Mouse (Mus musculus) embryonic facial prominence, embryonic 14.5 days (tissue): Measurements from ENCODE around the gene Ldlr. TPM values are rescaled to one million over a fixed set of nuclear protein-coding genes. Genes with fewer than 3 reads are reported as not detected.
"Not testable (repeated sequence)": the region's sequence is repeated elsewhere in the genome, so short reads cannot be mapped to it uniquely, and the experiment has no call there.

Experiments used
- ATAC-seq: fragments of 200-750 bp; cut with Nextera tagmentation; 2 replicates; pipeline ENCODE4 v1.8.0; 2017; ENCODE audit warnings: low read depth, moderate number of reproducible peaks, moderate TSS enrichment
- DNase-seq: peaks from one replicate; pipeline ENCODE4 v3.0.0-alpha.2; 2015; ENCODE audit warnings: low spot score
- H3K27ac ChIP-seq: fragments of 300-500 bp; sonication (generic); replicated peaks from 2 replicates; pipeline ENCODE4 v1.5.1; 2014; ENCODE audit warnings: low read depth, mild to moderate bottlenecking, low read length, moderate library complexity
- H3K27me3 ChIP-seq: fragments of 300-500 bp; sonication (generic); replicated peaks from 2 replicates; pipeline ENCODE4 v1.6.1; 2014; ENCODE audit warnings: low read length; ENCODE audit not compliant: control insufficient read depth, insufficient read depth
- H3K36me3 ChIP-seq: fragments of 300-500 bp; sonication (generic); 2 replicates; pipeline ENCODE4 v1.6.1; 2014; ENCODE audit warnings: low read length, mixed read lengths; ENCODE audit not compliant: control insufficient read depth, insufficient read depth
- H3K4me1 ChIP-seq: fragments of 300-500 bp; sonication (generic); 2 replicates; pipeline ENCODE4 v1.6.1; 2014; ENCODE audit warnings: antibody characterized with exemption, low read length; ENCODE audit not compliant: control insufficient read depth, insufficient read depth
- H3K4me2 ChIP-seq: fragments of 300-500 bp; sonication (generic); 2 replicates; pipeline ENCODE4 v1.6.1; 2014; ENCODE audit warnings: low read depth, mild to moderate bottlenecking, low read length, moderate library complexity, mixed read lengths
- H3K4me3 ChIP-seq: fragments of 300-500 bp; sonication (generic); 2 replicates; pipeline ENCODE4 v1.5.1; 2014; ENCODE audit warnings: low read depth, mild to moderate bottlenecking, low read length
- H3K9ac ChIP-seq: fragments of 300-500 bp; sonication (generic); 2 replicates; pipeline ENCODE4 v1.6.1; 2014; ENCODE audit warnings: low read depth, mild to moderate bottlenecking, low read length, moderate library complexity, mixed read lengths
- H3K9me3 ChIP-seq: fragments of 300-500 bp; sonication (generic); 2 replicates; pipeline ENCODE4 v1.6.1; 2016; ENCODE audit warnings: low read length; ENCODE audit not compliant: control insufficient read depth
- WGBS: fragments of 180-500 bp; shearing (Covaris S2); extraction: QIAGEN DNeasy Blood & Tissue Kit; methylation state at CpG from one replicate; pipeline ENCODE4 v1.1.7; 2014; 5-methylcytosine and 5-hydroxymethylcytosine counted together
- polyA plus RNA-seq: library from polyadenylated mRNA; unstranded; fragments of >200 nt; fragmentation: Nextera tagmentation; extraction: Ambion mirVana; gene quantifications from 2 replicates; pipeline ENCODE4 v1.2.1, GENCODE M21; 2014

Gene Ldlr
- polyA plus RNA-seq, 1 experiment from 2014 or later, result 14.1 TPM

DNA sequence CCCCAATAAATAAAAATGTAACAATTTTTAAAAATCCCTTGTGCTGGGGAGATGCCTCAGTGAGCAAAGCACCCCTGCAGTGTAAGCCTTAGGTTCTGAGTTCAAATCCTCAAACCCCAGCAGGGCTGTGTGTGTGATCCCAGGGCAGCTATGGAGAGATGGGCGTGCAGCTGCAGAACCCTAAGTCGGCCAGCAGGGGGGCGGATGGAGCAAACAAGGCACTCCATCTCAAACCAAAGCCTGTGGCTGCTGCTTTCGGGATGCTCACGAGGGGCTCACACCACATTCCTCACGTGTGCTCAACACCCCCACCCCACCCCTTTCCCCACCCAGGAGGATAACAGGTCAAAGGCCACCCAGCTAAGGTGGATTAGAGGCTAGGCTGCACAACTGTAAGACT, 63.6 kb downstream of the Ldlr start:
- no peak overlapping the region for H3K4me2 ChIP-seq
- WGBS, result 19% methylated on average over 6 of the region's 6 CpGs
- H3K27ac ChIP-seq, result no peak overlapping the region
- H3K27me3 ChIP-seq, result no peaks in the 10 kb centered on the region
- ATAC-seq (no peak; the same call in 1 of the 2 replicates), DNase-seq (peak; percentile 50)
- H3K9me3 ChIP-seq, result no peaks in the 10 kb centered on the region
- no peak overlapping the region for H3K9ac ChIP-seq
- peaks cover under 1% of the 10 kb centered on the region; the same call in 1 of the 2 replicates for H3K4me1 ChIP-seq
- no peak overlapping the region for H3K4me3 ChIP-seq
- peaks cover 92% of the 10 kb centered on the region for H3K36me3 ChIP-seq

- no peak for ATAC-seq
- H3K27ac ChIP-seq, result peak overlapping the region; percentile 69
- peaks cover 4% of the 10 kb centered on the region; the same call in 1 of the 2 replicates for H3K4me1 ChIP-seq
- WGBS, result 72% methylated on average over 5 of the region's 5 CpGs
- no peaks in the 10 kb centered on the region for H3K27me3 ChIP-seq
- no peak for DNase-seq
- H3K36me3 ChIP-seq, result peaks cover 88% of the 10 kb centered on the region
- no peak overlapping the region for H3K4me3 ChIP-seq
- H3K9ac ChIP-seq, result no peak overlapping the region
- no peaks in the 10 kb centered on the region for H3K9me3 ChIP-seq
- H3K4me2 ChIP-seq, result no peak overlapping the region
These were observed 64.4 kb downstream of the Ldlr start for GRCm38 (mm10) chr9:21787654-21788053.

DNA sequence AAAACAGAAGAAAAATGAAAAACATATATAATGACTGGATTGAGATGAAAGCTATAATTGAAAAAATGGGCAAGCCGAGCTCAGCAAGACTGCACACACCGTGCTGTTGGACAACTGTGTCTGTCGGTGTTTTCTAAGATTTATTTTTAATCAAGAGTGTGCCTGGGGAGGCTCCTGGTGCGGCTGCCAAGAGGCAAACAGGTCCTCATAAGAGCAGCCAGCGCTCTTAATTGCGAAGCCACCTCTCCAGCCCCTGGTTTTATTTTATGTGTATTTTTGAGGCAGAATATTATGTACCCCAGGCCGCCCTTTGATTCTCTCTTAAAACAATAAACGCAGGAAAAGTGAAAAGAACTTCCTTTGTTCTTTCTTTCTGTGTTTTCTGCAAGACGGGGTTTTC, 65.0 kb downstream of the Ldlr start:
- DNase-seq (no peak), ATAC-seq (no peak)
- no peak overlapping the region for H3K4me2 ChIP-seq
- no peaks in the 10 kb centered on the region for H3K9me3 ChIP-seq
- no peak overlapping the region for H3K4me3 ChIP-seq
- H3K27ac ChIP-seq, result no peak overlapping the region
- H3K36me3 ChIP-seq, result peaks cover 91% of the 10 kb centered on the region
- WGBS, result 77% methylated on average over 9 of the region's 9 CpGs
- no peaks in the 10 kb centered on the region for H3K27me3 ChIP-seq
- H3K9ac ChIP-seq, result no peak overlapping the region
- peaks cover 9% of the 10 kb centered on the region; the same call in 1 of the 2 replicates for H3K4me1 ChIP-seq

DNA sequence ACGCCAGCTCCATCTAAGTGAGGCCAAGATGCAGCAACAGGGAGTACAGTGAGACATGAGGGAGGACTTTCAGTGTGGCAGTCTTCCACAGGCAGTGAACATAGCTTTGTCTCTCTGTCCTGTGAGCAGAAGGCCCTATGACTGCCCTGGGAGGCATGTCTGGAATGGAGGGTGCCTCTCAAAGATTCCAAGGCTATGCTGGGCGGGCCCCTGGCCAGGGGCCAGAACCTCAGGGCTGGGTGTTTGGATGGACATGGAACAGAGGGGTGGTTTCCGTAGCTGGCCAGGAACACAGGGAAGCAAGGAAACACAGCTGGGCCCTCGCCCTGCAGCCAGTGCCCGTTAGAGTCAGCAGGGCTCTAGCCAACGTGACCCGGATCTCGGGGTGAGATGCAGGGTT, 68.6 kb downstream of the Ldlr start:
- no peak overlapping the region for H3K4me2 ChIP-seq
- WGBS, result 67% methylated on average over 8 of the region's 8 CpGs

GRCm38 (mm10) chr9:21792644-21793043, 69.4 kb downstream of the Ldlr start:
- H3K4me2 ChIP-seq, result peak overlapping the region; percentile 18
- peak overlapping the region; percentile 2; the same call in 1 of the 2 replicates for H3K4me3 ChIP-seq
- no peaks in the 10 kb centered on the region for H3K9me3 ChIP-seq
- H3K36me3 ChIP-seq, result peaks cover 77% of the 10 kb centered on the region
- peak; percentile 74 for DNase-seq
- no peaks in the 10 kb centered on the region for H3K27me3 ChIP-seq
- peaks cover 26% of the 10 kb centered on the region for H3K4me1 ChIP-seq
- H3K9ac ChIP-seq, result peak overlapping the region; percentile 31; the same call in 1 of the 2 replicates
- 56% methylated on average over 8 of the region's 8 CpGs for WGBS
- no peak overlapping the region for H3K27ac ChIP-seq
- peak; percentile 60; the same call in 1 of the 2 replicates for ATAC-seq

More for the DNA sequence above, 68.6 kb downstream of the Ldlr start:
- DNase-seq, result peak; percentile 65
- H3K36me3 ChIP-seq, result peaks cover 85% of the 10 kb centered on the region
- H3K4me1 ChIP-seq, result peaks cover 20% of the 10 kb centered on the region
- no peak overlapping the region for H3K9ac ChIP-seq
- H3K27ac ChIP-seq, result no peak overlapping the region
- H3K27me3 ChIP-seq, result no peaks in the 10 kb centered on the region
- no peaks in the 10 kb centered on the region for H3K9me3 ChIP-seq
- no peak overlapping the region for H3K4me3 ChIP-seq
- ATAC-seq, result no peak

- not testable (repeated sequence) for DNase-seq
- peaks cover 69% of the 10 kb centered on the region for H3K36me3 ChIP-seq
These were observed 70.2 kb downstream of the Ldlr start for GRCm38 (mm10) chr9:21793507-21793906.

DNA sequence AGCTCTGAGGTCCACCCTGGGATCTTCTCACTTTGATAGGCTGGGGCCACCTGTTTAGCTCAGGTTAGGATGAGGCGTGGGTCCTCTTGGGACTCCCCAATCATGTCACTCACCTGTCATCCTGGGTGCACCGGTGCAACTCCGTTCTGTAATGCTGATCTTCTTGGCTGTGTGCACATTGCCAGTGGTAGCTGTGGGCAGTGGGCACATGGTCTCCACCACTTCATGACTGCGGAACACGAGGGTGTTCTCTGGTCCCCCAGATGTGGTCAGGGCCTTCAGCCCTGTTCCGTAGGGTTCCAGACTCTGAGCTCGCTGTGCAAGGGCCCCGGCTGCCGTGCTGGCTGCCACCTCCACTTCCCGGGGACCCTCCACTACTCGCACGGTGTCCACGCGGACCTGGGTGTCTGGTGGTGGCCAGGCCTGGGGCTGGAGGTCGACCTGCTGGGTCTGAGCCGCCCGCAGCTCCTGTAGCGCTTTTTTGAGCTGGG, 71.1 kb downstream of the Ldlr start:
- peaks cover 60% of the 10 kb centered on the region for H3K36me3 ChIP-seq
- no peak overlapping the region for H3K27ac ChIP-seq
- no peak overlapping the region for H3K4me2 ChIP-seq
- H3K4me1 ChIP-seq, result peaks cover 30% of the 10 kb centered on the region
- no peak overlapping the region for H3K4me3 ChIP-seq
- 92% methylated on average over 18 of the region's 18 CpGs for WGBS
- no peak for DNase-seq
- H3K9me3 ChIP-seq, result no peaks in the 10 kb centered on the region
- H3K27me3 ChIP-seq, result no peaks in the 10 kb centered on the region
- no peak overlapping the region for H3K9ac ChIP-seq
- ATAC-seq, result no peak

More at GRCm38 (mm10) chr9:21793507-21793906, 70.2 kb downstream of the Ldlr start:
- H3K4me2 ChIP-seq, H3K9ac ChIP-seq, H3K27ac ChIP-seq, H3K27me3 ChIP-seq, H3K4me3 ChIP-seq, H3K9me3 ChIP-seq, ATAC-seq: not testable (repeated sequence)
- WGBS, result 96% methylated on average over 6 of the region's 6 CpGs
- H3K4me1 ChIP-seq, result peaks cover 26% of the 10 kb centered on the region

DNA sequence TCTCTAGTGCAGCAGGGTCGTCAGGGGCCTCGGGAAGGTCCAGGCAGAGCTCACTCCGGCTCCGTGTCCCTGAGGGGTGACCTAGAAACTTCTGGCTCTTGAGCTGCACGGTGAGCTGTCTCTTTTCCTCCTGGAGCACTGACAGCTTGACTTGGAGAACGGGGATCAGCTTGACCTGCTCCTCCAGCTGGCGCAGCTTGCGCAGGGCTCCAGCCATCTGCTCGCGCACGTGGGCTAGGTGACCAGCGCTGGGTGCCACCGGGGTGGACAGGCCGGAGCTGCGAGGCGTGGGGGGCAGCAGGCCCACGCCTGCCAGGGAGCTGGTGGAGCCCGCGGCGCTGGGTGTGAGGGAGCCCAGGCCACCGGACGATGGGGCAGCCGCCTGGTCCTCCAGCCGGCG, 71.6 kb downstream of the Ldlr start:
- no peaks in the 10 kb centered on the region for H3K27me3 ChIP-seq
- DNase-seq (no peak), ATAC-seq (no peak)
- H3K9me3 ChIP-seq, result no peaks in the 10 kb centered on the region
- H3K36me3 ChIP-seq, result peaks cover 54% of the 10 kb centered on the region
- no peak overlapping the region for H3K27ac ChIP-seq
- H3K9ac ChIP-seq, result no peak overlapping the region
- H3K4me1 ChIP-seq, result peaks cover 30% of the 10 kb centered on the region
- H3K4me3 ChIP-seq, result no peak overlapping the region
- WGBS, result 94% methylated on average over 19 of the region's 25 CpGs
- H3K4me2 ChIP-seq, result no peak overlapping the region

DNA sequence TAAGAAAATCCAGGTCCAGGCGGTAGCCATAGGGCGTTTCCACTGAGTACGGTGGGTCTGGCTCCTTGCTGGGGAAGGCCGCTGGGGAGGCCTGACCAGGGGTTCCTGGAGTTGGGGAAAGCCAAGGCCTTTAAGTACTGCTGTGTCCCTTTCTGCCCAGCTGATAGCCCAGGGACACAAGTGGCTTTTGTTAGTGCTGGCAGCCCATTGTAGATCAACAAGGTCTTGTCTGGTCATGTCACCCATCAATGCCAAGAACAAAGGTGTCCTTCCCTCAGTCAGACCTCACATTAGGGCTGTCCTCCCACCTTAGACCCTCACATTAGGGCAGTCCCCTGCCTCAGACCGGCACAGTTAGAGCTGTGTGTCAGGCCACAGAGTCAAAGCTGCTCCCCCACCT, 72.3 kb downstream of the Ldlr start:
- Histone ChIP-seq H3K4me2 (peak overlapping the region; percentile 68), H3K4me3 (0 out of 2 replicates have a peak overlapping the region, but pooled peaks have one; percentile 87), H3K9me3 (no peaks in the 10 kb centered on the region), H3K4me1 (peaks cover 30% of the 10 kb centered on the region), H3K36me3 (peaks cover 48% of the 10 kb centered on the region), H3K27ac (0 out of 2 replicates have a peak overlapping the region, but pooled peaks have one; percentile 96), H3K9ac (peak overlapping the region; percentile 52; the same call in 1 of the 2 replicates), H3K27me3 (no peaks in the 10 kb centered on the region)
- WGBS, result 54% methylated on average over 5 of the region's 5 CpGs
- no peak for DNase-seq
- ATAC-seq, result no peak
